Mouse (Mus musculus): ENCODE results near the gene Slc13a5.

DNA sequence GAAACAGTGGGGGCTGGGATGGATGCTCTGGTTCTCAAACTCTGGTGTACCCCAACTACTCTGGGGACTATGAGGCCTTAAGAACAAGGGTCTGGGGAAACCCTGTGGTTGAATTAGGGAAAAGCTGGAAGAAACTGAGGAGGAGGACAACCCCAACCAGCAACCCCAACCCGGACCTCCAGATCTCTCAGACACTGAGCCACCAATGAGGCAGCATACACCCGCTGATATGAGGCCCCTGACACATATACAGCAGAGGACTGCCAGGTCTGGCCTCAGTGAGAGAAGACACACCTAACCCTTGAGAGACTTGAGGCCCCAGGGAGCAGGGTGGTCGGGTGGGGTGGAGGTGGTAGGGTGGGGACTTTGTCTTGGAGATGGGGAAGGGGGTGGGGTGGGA, 19.6 kb upstream of the Slc13a5 start:
- TF ChIP-seq POLR2A (IDR thresholded peaks at IDR 0.05; ENCODE audit: extremely low read depth, insufficient read depth, low read length) (no peak), CTCF (IDR thresholded peaks at IDR 0.05; ENCODE audit: extremely low read depth, insufficient read depth, low read length) (no peak)
